Mouse (Mus musculus) adrenal gland, postnatal 14 days (tissue): ENCODE results near the gene Poln. TPM values are rescaled to one million over a fixed set of nuclear protein-coding genes. Genes with fewer than 3 reads are reported as not detected.

ENCODE experiments used
- DNase-seq: peaks from one replicate; pipeline ENCODE4 v3.0.0; 2021; ENCODE audit warnings: mixed read lengths
- total RNA-seq: library from RNA; stranded (reverse); gene quantifications from 2 replicates; pipeline ENCODE4 v1.2.3, GENCODE M21; 2021

The Poln gene
- total RNA-seq, 1 experiment from 2014 or later, result 47.0 TPM

- peak; percentile 95 for DNase-seq
These were observed 185.7 kb downstream of the Poln start, which contains the start of gene Gm1673 for GRCm38 (mm10) chr5:33983309-33984121. Gm1673 (plus strand) TSS chr5:33983433.

GRCm38 (mm10) chr5:33982731-33983259 lies 186.5 kb downstream of the Poln start:
- peak; percentile 61 for DNase-seq

- no peak for DNase-seq
These were observed 193.0 kb downstream of the Poln start for GRCm38 (mm10) chr5:33976267-33976666.

GRCm38 (mm10) chr5:33974736-33975135 lies 194.5 kb downstream of the Poln start:
- no peak for DNase-seq

GRCm38 (mm10) chr5:33959382-33959781 lies 209.9 kb downstream of the Poln start:
- DNase-seq, result no peak

Other genes with a start within 250 kb of the Poln start
- gene Nelfa, start 233.0 kb downstream of the Poln start, total RNA-seq, result 18.3 and 23.0 TPM in 2 replicates
- 10.8 and 19.4 TPM in 2 replicates for gene Gm1673, start 186.0 kb downstream of the Poln start, total RNA-seq
- 17.1 and 18.7 TPM in 2 replicates for gene Nat8l, start 173.5 kb downstream of the Poln start, total RNA-seq
- gene Haus3, start 79 bp upstream of the Poln start, total RNA-seq, result 9.9 and 10.0 TPM in 2 replicates
- 145 and 158 TPM in 2 replicates for gene Mxd4, start 18.3 kb upstream of the Poln start, total RNA-seq
- 0.44 and 1.6 TPM in 2 replicates for gene Zfyve28, start 119.0 kb upstream of the Poln start, total RNA-seq
- not detected in 2 replicates for gene Cfap99, start 119.2 kb upstream of the Poln start, total RNA-seq
- gene Rnf4, start 166.8 kb upstream of the Poln start, total RNA-seq, result 99.3 and 112 TPM in 2 replicates
- 30.4 and 34.1 TPM in 2 replicates for gene Fam193a, start 200.5 kb upstream of the Poln start, total RNA-seq